Mouse (Mus musculus): ENCODE measurements around the gene Limch1.

GRCm38 (mm10) chr5:66717931-66718330, 27.7 kb upstream of the Limch1 start:
- no peak for TF ChIP-seq CTCF (IDR thresholded peaks at IDR 0.05)
- no peak for TF ChIP-seq EP300 (IDR thresholded peaks at IDR 0.05)
